Mouse (Mus musculus) liver, embryonic 11.5 days (tissue): ENCODE results near the gene Orc3. TPM values are rescaled to one million over a fixed set of nuclear protein-coding genes. Genes with fewer than 3 reads are reported as not detected.
A peak's percentile ranks its signal among the peaks of the same experiment; 100 is the strongest.

Experiments
- ATAC-seq: fragments of 200-750 bp; cut with Nextera tagmentation; replicated peaks from 2 replicates; pipeline ENCODE4 v1.8.0; 2017; ENCODE audit warnings: moderate number of reproducible peaks, mild to moderate bottlenecking, moderate TSS enrichment, moderate library complexity; ENCODE audit not compliant: low FRiP score
- DNase-seq: peaks from one replicate; pipeline ENCODE4 v3.0.0-alpha.2; 2017; ENCODE audit warnings: low spot score
- H3K27ac ChIP-seq: fragments of 300-500 bp; sonication (generic); 2 replicates; pipeline ENCODE4 v1.5.1; 2014; ENCODE audit warnings: mild to moderate bottlenecking, low read depth, low read length, control low read depth
- H3K27me3 ChIP-seq: fragments of 300-500 bp; sonication (generic); replicated peaks from 2 replicates; pipeline ENCODE4 v1.6.1; 2014; ENCODE audit warnings: low read length, mixed read lengths; ENCODE audit not compliant: control insufficient read depth, insufficient read depth
- H3K36me3 ChIP-seq: fragments of 300-500 bp; sonication (generic); 2 replicates; pipeline ENCODE4 v1.6.1; 2014; ENCODE audit warnings: mild to moderate bottlenecking, low read length, moderate library complexity, mixed read lengths; ENCODE audit not compliant: control insufficient read depth, insufficient read depth
- H3K4me1 ChIP-seq: fragments of 300-500 bp; sonication (generic); replicated peaks from 2 replicates; pipeline ENCODE4 v1.6.1; 2014; ENCODE audit warnings: low read length, mixed read lengths; ENCODE audit not compliant: control insufficient read depth, insufficient read depth
- H3K4me2 ChIP-seq: fragments of 300-500 bp; sonication (generic); 2 replicates; pipeline ENCODE4 v1.6.1; 2014; ENCODE audit warnings: mild to moderate bottlenecking, control low read depth, moderate library complexity
- H3K4me3 ChIP-seq: fragments of 300-500 bp; sonication (generic); 2 replicates; pipeline ENCODE4 v1.5.1; 2014; ENCODE audit warnings: low read depth, low read length, control low read depth
- H3K9ac ChIP-seq: fragments of 300-500 bp; sonication (generic); 2 replicates; pipeline ENCODE4 v1.6.1; 2014; ENCODE audit warnings: low read depth, low read length, control low read depth
- H3K9me3 ChIP-seq: fragments of 300-500 bp; sonication (generic); 2 replicates; pipeline ENCODE4 v1.6.1; 2016; ENCODE audit warnings: low read length, inconsistent platforms, mixed read lengths; ENCODE audit not compliant: control insufficient read depth
- WGBS: fragments of 180-500 bp; shearing (Covaris S2); extraction: QIAGEN DNeasy Blood & Tissue Kit; methylation state at CpG from one replicate; pipeline ENCODE4 v1.1.7; 2014; 5-methylcytosine and 5-hydroxymethylcytosine counted together
- polyA plus RNA-seq: library from polyadenylated mRNA; unstranded; fragments of >200 nt; fragmentation: Nextera tagmentation; extraction: Ambion mirVana; gene quantifications from 2 replicates; pipeline ENCODE4 v1.2.1, GENCODE M21; 2014

The Orc3 gene
- polyA plus RNA-seq, 1 experiment from 2014 or later = 116 TPM

GRCm38 (mm10) chr4:34550748-34551097 is 64.0 kb downstream of the Orc3 start, which contains the start of gene Akirin2:
Akirin2 (plus strand) TSS chr4:34550937.
- Histone ChIP-seq H3K27me3 (no peaks in the 10 kb centered on the region), H3K4me2 (peak within 1 kb of the TSS; percentile 88), H3K27ac (peak within 1 kb of the TSS; percentile 87), H3K4me3 (peak within 1 kb of the TSS; percentile 89), H3K4me1 (peaks cover 6% of the 10 kb centered on the region), H3K9ac (peak within 1 kb of the TSS; percentile 92), H3K9me3 (no peaks in the 10 kb centered on the region), H3K36me3 (peaks cover 5% of the 10 kb centered on the region)
- ATAC-seq = peak; percentile 59; the same call in 1 of the 2 replicates
- DNase-seq = no peak
- under 1% methylated on average over 51 of the region's 53 CpGs for WGBS

DNA sequence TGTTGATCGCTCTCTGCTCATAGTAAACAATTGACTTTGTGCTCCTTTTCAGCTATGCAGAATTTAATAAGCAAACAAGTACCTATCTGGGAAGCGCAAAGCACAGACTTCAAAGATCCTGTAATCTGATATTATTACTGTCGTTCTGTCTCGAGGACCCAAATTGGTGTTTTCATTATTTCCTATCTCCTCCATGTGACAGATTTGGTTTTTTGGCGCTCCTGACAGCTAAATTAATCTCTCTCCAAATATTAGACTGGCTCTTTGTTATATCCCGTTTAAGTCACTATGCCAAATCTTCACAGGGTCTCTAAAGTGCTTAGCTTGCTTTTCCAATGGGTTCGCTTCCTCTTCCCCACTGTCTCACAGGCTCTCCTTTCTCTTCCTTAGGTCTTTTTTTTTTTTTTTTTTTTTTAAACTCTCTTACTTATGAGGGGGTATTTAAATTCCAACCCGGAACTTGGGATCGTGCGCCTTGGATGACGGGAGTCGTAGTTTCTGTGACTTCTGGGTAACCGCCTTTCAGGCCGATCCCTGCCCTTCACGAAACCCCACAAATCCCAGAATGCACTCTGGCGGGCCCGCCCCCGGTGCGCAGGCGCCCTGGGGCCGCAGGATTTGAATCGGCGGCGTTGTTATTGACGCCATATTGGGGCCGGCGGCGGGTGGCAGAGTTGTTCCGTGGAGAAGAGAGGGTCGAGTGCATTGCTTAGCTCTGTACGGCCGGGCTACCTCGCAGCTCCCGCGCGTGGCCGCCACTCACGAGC is 64.6 kb downstream of the Orc3 start:
- peak overlapping the region; percentile 92 for H3K9ac ChIP-seq
- ATAC-seq (peak; percentile 89), DNase-seq (peak; percentile 96)
- peak overlapping the region; percentile 87 for H3K27ac ChIP-seq
- H3K36me3 ChIP-seq = peaks cover 1% of the 10 kb centered on the region
- peak overlapping the region; percentile 88 for H3K4me2 ChIP-seq
- H3K4me1 ChIP-seq = peaks cover 6% of the 10 kb centered on the region
- H3K9me3 ChIP-seq = no peaks in the 10 kb centered on the region
- WGBS = 2% methylated on average over 38 of the region's 38 CpGs
- peak overlapping the region; percentile 89 for H3K4me3 ChIP-seq
- no peaks in the 10 kb centered on the region for H3K27me3 ChIP-seq

DNA sequence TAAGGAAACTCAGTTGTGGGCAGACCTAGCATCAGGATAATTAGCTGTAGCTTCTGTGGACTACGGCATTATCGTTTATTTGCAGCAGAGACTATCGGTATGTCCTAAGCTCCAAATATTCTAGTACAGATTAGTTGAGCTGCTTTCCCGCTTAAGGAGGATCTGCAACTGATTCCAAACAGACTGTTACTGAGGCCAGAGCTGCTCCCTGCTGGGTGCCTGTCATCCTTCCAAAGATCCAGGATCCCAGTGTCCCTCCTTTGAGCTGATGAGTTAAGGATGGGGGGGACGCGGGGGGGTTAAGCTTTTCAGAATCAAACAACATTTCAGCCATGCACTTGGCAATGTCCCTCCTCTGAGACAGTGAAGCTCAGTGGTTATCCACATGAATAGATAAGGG is 84.8 kb downstream of the Orc3 start:
- Histone ChIP-seq H3K27me3 (no peaks in the 10 kb centered on the region), H3K4me3 (no peak overlapping the region), H3K9ac (no peak overlapping the region), H3K9me3 (no peaks in the 10 kb centered on the region), H3K36me3 (no peaks in the 10 kb centered on the region), H3K4me1 (no peaks in the 10 kb centered on the region), H3K27ac (no peak overlapping the region), H3K4me2 (no peak overlapping the region)
- DNase-seq (no peak), ATAC-seq (no peak)
- 79% methylated on average over 6 of the region's 6 CpGs for WGBS

- 73% methylated on average over 4 of the region's 4 CpGs for WGBS
- DNase-seq (no peak), ATAC-seq (no peak)
- Histone ChIP-seq H3K27ac (no peak overlapping the region), H3K9ac (no peak overlapping the region), H3K4me1 (no peaks in the 10 kb centered on the region), H3K27me3 (no peaks in the 10 kb centered on the region), H3K4me2 (no peak overlapping the region), H3K4me3 (no peak overlapping the region), H3K36me3 (no peaks in the 10 kb centered on the region), H3K9me3 (no peaks in the 10 kb centered on the region)
These were observed 85.4 kb downstream of the Orc3 start for GRCm38 (mm10) chr4:34529379-34529778.

- WGBS = 66% methylated on average over 1 of the region's 1 CpGs
- no peaks in the 10 kb centered on the region for H3K27me3 ChIP-seq
- H3K4me3 ChIP-seq = no peak overlapping the region
- H3K4me1 ChIP-seq = no peaks in the 10 kb centered on the region
- no peak overlapping the region for H3K9ac ChIP-seq
- ATAC-seq (no peak), DNase-seq (no peak)
- H3K9me3 ChIP-seq = no peaks in the 10 kb centered on the region
- no peaks in the 10 kb centered on the region for H3K36me3 ChIP-seq
- no peak overlapping the region for H3K27ac ChIP-seq
- no peak overlapping the region for H3K4me2 ChIP-seq
These were observed 86.2 kb downstream of the Orc3 start for GRCm38 (mm10) chr4:34528430-34529100.

DNA sequence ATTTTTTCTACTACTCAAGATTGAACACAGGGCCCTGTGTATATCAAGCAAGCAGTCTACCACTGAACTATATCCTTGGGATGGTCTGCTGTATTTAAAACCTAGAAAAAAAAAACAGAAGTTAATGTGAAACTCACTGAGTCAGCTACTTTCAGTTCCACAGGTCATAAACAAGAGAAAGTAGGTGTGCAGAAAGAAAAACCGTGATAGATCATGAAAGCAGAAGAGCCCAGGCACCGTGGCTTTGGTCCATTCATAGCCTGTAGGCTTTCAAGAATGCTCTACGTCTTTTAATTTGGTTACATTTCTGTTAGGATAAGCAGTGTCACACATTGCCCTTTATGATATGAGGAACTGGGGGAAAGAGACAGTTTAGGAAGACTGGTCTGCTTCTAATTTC is 88.0 kb downstream of the Orc3 start:
- H3K4me1 ChIP-seq = no peaks in the 10 kb centered on the region
- no peaks in the 10 kb centered on the region for H3K27me3 ChIP-seq
- no peak overlapping the region for H3K27ac ChIP-seq
- H3K4me2 ChIP-seq = no peak overlapping the region
- H3K9ac ChIP-seq = no peak overlapping the region
- WGBS = 72% methylated on average over 3 of the region's 3 CpGs
- H3K4me3 ChIP-seq = no peak overlapping the region
- H3K9me3 ChIP-seq = no peaks in the 10 kb centered on the region
- ATAC-seq (no peak), DNase-seq (no peak)
- H3K36me3 ChIP-seq = no peaks in the 10 kb centered on the region

DNA sequence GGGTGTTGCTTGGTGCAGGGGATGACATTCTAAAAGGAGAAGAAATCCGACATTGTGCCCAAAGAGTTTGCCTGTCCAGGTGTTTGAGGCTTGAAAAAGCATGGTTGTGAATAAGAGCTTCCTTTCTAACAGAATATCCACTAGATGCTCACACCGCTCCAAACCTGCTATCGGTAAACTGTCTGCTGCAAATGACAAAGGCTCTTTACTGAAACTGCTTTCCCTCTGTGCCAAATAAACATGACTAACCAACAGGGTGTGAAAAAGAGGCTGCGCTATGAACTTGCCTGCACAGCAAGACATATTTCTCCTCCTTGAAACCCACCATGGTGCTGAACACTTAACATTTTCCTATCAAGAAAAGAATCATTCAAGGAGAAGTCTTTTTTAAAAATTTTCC is 91.2 kb downstream of the Orc3 start:
- Histone ChIP-seq H3K27me3 (no peaks in the 10 kb centered on the region), H3K9me3 (no peaks in the 10 kb centered on the region), H3K4me3 (no peak overlapping the region), H3K4me2 (no peak overlapping the region), H3K9ac (no peak overlapping the region), H3K36me3 (no peaks in the 10 kb centered on the region), H3K4me1 (no peaks in the 10 kb centered on the region), H3K27ac (no peak overlapping the region)
- ATAC-seq = no peak
- DNase-seq = no peak
- WGBS = 86% methylated on average over 4 of the region's 4 CpGs

GRCm38 (mm10) chr4:34522846-34523245 is 91.9 kb downstream of the Orc3 start:
- Histone ChIP-seq H3K4me3 (no peak overlapping the region), H3K4me1 (no peaks in the 10 kb centered on the region), H3K27me3 (no peaks in the 10 kb centered on the region), H3K27ac (no peak overlapping the region), H3K9ac (no peak overlapping the region), H3K9me3 (no peaks in the 10 kb centered on the region), H3K36me3 (no peaks in the 10 kb centered on the region), H3K4me2 (no peak overlapping the region)
- DNase-seq = no peak
- WGBS = 72% methylated on average over 3 of the region's 3 CpGs
- ATAC-seq = no peak
